Mouse (Mus musculus) thymus, adult 2 months (tissue): ENCODE results near the gene Tspan1.

Experiments
- CTCF ChIP-seq: fragments of 200-500 bp; IDR thresholded peaks from 2 replicates; pipeline ENCODE4 v1.5.1; 2012; ENCODE audit warnings: mild to moderate bottlenecking, control low read depth, low read length, moderate library complexity, borderline replicate concordance; ENCODE audit not compliant: control insufficient read depth, poor library complexity, insufficient read depth; ENCODE audit errors: extremely low read depth
- POLR2A ChIP-seq: fragments of 200-500 bp; IDR thresholded peaks from 2 replicates; pipeline ENCODE4 v1.6.1; 2012; ENCODE audit warnings: mild to moderate bottlenecking, low read length, control low read depth, moderate library complexity; ENCODE audit not compliant: control insufficient read depth, poor library complexity, insufficient read depth; ENCODE audit errors: extremely low read depth

- TF ChIP-seq POLR2A: no peak
- no peak for TF ChIP-seq CTCF
Observed at GRCm38 (mm10) chr4:116159912-116160311, 7.5 kb downstream of the Tspan1 start.
